Mouse (Mus musculus) hindlimb bud, embryonic 11.5 days (tissue): Measurements from ENCODE around the gene Atxn7l1.

ENCODE experiments used
- DNase-seq: peaks from one replicate; pipeline ENCODE4 v3.0.0-alpha.2; 2012; ENCODE audit warnings: low read depth, low spot score; ENCODE audit errors: extremely low spot score

The Atxn7l1 gene

GRCm38 (mm10) chr12:33314924-33315643 is 167.6 kb downstream of the Atxn7l1 start:
- DNase-seq = no peak

- DNase-seq = no peak
These were observed 168.3 kb downstream of the Atxn7l1 start for GRCm38 (mm10) chr12:33315804-33316203.

- no peak for DNase-seq
These were observed 170.5 kb downstream of the Atxn7l1 start for GRCm38 (mm10) chr12:33317792-33318530.

DNA sequence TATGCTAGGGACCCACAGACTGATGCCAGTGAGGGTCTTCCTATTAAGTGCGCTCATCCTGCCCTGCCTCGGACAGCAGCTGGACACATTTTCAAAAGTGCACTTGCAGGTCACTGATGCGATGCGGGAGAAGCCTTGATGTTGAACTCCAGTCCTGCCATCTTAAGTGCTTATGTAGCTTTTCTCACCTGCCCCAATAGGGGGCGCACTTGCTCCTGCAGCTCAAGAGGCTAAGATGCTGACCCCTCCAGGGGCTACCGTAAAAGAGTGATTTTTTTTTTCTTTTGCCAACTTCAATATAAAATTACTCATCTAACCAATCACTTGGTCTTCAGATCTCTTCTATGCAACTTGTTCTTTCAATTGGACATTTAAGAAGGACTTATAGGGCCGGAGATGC is 175.1 kb downstream of the Atxn7l1 start:
- no peak for DNase-seq

GRCm38 (mm10) chr12:33323821-33324220 is 176.3 kb downstream of the Atxn7l1 start:
- DNase-seq = no peak

- DNase-seq = no peak
These were observed 177.9 kb downstream of the Atxn7l1 start for GRCm38 (mm10) chr12:33325424-33325823.

DNA sequence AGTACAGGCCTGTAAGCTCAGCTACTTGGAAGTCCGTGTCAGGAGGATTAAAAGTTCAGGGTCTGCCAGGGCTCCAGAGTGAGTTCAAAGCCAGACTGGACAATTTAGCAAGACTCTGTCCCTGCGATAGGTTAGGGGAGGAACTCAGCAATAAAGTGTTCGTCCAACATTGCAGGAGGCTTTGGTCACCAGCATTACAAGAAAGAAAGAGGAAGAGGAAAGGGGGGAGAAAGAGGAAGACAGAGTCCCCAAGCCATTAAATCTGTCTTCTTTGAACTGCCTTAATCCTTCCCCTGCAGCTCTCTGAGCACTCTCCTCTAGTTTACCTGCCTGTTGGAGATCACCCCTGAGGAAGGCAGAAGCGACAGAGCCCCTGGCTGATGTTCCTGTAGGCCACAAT is 184.6 kb downstream of the Atxn7l1 start:
- no peak for DNase-seq

- no peak for DNase-seq
These were observed 185.3 kb downstream of the Atxn7l1 start for GRCm38 (mm10) chr12:33332796-33333195.

DNA sequence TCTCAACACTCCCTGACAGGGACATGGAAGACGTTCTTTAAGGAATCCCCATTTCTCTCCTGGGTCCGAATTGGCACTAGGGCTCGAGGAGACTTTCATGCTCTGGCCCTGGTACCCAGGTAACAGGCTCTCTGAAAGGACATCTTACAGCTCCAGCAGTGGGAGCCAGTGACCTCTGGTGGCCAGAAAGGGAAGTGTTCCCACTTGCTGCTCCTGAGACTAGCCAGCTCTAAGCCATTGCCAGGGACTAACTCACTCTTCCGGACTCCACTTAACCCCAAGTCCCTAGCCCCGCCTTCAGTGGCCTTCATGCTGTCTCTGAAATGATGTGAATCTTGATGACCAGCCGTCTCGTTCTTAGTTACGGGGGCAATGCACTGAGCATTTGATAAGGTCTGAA is 186.4 kb downstream of the Atxn7l1 start:
- DNase-seq = peak; percentile 53

- DNase-seq = no peak
These were observed 187.0 kb downstream of the Atxn7l1 start for GRCm38 (mm10) chr12:33334511-33334910.

GRCm38 (mm10) chr12:33334951-33335350 is 187.5 kb downstream of the Atxn7l1 start:
- no peak for DNase-seq

GRCm38 (mm10) chr12:33335410-33335809 is 187.9 kb downstream of the Atxn7l1 start:
- DNase-seq = no peak

- no peak for DNase-seq
These were observed 189.2 kb downstream of the Atxn7l1 start for GRCm38 (mm10) chr12:33336561-33337125.

DNA sequence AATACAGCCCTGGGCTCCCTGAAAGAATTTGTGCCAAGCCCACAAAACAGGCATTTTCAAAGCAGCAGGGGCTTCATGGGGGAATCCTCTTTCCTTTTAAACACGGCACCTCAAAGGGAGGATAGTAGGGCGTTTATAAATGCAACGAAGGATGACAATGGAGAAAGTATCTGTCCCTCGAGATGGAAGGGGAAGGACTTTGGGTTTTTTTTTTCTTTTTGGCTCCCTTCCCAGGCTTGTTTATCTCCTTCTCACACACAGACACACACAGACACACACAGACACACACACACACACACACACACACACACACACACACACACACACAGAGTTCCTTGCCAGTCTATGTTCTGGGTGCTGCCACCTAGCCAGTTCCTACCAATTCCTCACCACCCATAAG is 189.8 kb downstream of the Atxn7l1 start:
- DNase-seq = no peak

DNA sequence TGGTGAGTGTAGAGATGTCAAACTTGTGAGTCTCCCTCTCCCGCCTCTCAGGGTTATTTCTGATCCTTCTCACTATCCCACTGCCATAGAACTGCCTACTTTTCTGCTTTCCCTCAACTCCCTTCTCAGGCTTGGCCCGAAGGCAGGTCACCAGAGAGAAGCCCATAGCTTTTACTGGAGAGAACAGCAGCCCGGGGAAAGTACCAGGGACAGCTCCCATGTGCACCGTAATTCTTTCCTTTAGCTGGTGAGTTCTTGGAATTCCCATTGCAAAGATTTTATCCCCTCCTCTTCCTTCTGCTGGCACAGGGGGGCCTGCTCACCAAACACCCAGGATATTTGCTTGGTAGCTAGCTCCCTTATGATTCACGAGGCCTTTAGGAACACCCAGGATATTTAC is 190.7 kb downstream of the Atxn7l1 start:
- no peak for DNase-seq

GRCm38 (mm10) chr12:33339822-33340221 is 192.3 kb downstream of the Atxn7l1 start:
- no peak for DNase-seq

GRCm38 (mm10) chr12:33340698-33341097 is 193.2 kb downstream of the Atxn7l1 start:
- DNase-seq = no peak

DNA sequence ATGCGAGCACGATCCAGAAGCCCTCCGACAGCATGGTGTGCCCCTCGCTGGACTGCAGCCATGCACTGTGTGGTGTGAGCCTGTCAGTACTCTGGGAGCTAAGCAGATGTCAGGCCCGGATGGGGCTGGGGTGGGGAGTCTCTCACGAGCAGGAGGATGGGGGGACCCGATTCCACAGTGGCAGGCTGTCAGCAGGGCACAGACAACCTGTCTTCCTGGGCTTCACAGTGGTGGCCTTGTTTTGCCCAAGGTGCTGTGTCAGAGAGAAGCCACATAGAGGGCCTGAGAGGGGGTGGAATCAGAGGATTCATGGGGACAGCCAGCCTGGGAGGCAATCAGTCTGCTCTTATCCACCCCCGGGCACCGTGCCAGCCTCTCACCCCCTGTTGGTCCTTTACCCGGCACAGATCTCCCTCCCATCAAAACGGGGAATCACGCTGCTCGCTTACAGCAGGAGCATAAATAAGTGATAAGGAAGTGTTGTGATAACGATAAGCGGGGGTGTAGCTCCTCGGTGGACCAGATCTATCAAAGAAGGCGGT is 193.9 kb downstream of the Atxn7l1 start:
- DNase-seq = no peak

DNA sequence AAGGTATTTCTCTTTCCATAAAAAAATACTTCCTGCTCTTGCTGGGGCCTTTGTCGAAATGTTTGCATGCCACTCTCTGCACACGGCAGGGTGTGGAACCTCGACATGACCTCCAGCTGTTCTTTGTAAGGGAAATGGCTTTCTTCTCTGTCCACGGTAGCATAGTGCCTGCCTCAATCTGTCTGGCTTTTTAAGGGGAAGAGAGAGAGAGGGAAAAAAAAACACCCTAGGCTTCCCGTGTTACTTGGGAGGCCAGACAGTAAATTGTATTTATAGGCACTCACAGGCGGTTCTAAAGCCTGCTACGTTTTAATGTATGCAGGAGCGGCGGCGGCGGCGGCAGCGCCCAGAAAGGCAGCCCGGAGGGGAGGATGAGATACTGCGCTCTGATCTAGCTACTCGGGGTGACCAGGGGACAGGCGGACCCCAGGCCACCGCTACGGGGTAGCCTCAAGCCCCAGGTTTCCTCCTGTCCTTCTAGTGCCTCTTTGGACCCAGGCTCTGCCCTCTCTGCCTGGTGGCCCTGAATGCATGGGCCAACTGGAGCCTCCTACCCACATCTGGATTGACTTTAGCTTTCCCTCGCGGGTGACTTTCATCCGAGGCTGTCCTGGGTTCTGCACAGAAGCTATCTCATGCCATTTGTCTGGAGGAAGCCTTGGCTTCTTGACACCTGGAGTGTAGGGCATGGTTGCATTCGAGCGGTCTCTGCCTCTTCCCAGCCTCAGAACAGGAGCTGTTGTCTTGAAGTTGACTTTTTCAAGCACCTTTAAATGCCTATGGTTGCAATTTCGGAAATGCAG is 197.7 kb downstream of the Atxn7l1 start:
- DNase-seq = no peak

DNA sequence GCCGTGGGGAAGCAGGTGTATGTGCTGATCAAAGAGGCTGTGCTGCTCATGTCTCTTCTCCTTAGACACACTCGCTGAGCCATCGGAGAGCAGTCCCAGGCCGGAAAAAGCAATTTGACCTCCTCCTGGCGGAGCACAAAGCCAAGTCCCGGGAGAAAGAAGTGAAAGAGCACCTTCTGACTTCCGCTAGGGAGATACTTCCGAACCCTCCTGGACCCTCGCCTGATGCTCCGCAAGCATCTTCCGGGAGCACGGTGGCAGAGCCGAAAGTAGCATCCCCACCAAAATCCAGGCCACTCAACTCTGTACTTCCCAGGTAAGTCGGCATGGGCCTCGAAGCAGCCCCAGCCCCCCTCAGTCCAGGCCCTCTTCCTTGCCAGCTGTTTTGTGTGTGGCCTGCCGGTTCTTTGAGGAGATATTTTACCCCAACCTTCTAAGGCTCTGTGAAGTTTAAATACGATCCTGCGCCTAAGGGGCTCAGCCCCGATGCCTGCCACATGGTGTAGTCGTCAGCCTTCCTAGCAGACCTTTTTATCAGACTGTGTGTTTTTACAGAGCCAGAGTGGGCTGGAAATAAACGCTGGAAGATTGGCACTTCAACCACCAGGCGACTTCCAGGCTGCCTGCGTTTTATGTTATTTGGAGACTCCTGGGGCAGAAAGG is 198.4 kb downstream of the Atxn7l1 start:
- DNase-seq = no peak

DNA sequence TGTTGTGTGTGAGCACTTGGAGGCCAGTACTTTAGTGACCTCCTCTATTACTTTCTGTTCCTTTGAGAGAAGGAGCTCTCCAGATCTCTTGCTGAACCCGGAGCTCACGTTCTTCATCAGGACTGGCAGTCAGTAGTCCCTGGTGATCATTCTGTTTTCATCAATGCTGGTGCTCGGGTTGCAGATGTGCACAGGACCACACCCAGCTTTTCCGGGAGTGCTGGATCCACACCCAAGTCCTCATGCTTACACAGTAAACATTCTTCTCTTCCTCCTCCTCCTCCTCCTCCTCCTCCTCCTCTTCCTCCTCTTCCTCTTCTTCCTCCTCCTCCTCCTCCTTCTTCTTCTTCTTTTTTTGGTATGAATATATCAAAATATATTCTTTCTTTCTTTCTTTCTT is 205.2 kb downstream of the Atxn7l1 start:
- no peak for DNase-seq
